Mouse (Mus musculus) limb, embryonic 13.5 days (tissue): ENCODE measurements around the gene Arap2. TPM values are rescaled to one million over a fixed set of nuclear protein-coding genes. Genes with fewer than 3 reads are reported as not detected.
A peak's percentile ranks its signal among the peaks of the same experiment; 100 is the strongest.

Experiments
- ATAC-seq: fragments of 200-750 bp; cut with Nextera tagmentation; 2 replicates; pipeline ENCODE4 v1.8.0; 2017; ENCODE audit warnings: low read depth, moderate number of reproducible peaks, moderate TSS enrichment; ENCODE audit not compliant: low FRiP score
- H3K27ac ChIP-seq: fragments of 300-500 bp; sonication (generic); 2 replicates; pipeline ENCODE4 v1.5.1; 2015; ENCODE audit warnings: inconsistent platforms, mild to moderate bottlenecking, moderate library complexity
- H3K27me3 ChIP-seq: fragments of 300-500 bp; sonication (generic); 2 replicates; pipeline ENCODE4 v1.6.1; 2015; ENCODE audit warnings: mild to moderate bottlenecking, inconsistent platforms
- H3K36me3 ChIP-seq: fragments of 300-500 bp; sonication (generic); 2 replicates; pipeline ENCODE4 v1.6.1; 2015; ENCODE audit warnings: inconsistent platforms, mild to moderate bottlenecking, moderate library complexity
- H3K4me1 ChIP-seq: fragments of 300-500 bp; sonication (generic); 2 replicates; pipeline ENCODE4 v1.6.1; 2015; ENCODE audit warnings: inconsistent platforms
- H3K4me2 ChIP-seq: fragments of 300-500 bp; sonication (generic); replicated peaks from 2 replicates; pipeline ENCODE4 v1.6.1; 2015; ENCODE audit warnings: inconsistent platforms, mild to moderate bottlenecking, moderate library complexity
- H3K4me3 ChIP-seq: fragments of 300-500 bp; sonication (generic); 2 replicates; pipeline ENCODE4 v1.5.1; 2015; ENCODE audit warnings: moderate library complexity, mild to moderate bottlenecking, inconsistent platforms
- H3K9ac ChIP-seq: fragments of 300-500 bp; sonication (generic); 2 replicates; pipeline ENCODE4 v1.6.1; 2015; ENCODE audit warnings: mild to moderate bottlenecking, inconsistent platforms
- H3K9me3 ChIP-seq: fragments of 300-500 bp; sonication (generic); 2 replicates; pipeline ENCODE4 v1.6.1; 2016; ENCODE audit warnings: inconsistent platforms
- WGBS: fragments of 180-500 bp; shearing (Covaris S2); methylation state at CpG from one replicate; pipeline ENCODE4 v1.1.7; 2015; 5-methylcytosine and 5-hydroxymethylcytosine counted together
- polyA plus RNA-seq: library from polyadenylated mRNA; unstranded; fragments of >200 nt; fragmentation: Nextera tagmentation; extraction: Ambion mirVana; gene quantifications from 2 replicates; pipeline ENCODE4 v1.2.1, GENCODE M21; 2015

The Arap2 gene
- 2.2 and 4.0 TPM in 2 replicates for polyA plus RNA-seq

DNA sequence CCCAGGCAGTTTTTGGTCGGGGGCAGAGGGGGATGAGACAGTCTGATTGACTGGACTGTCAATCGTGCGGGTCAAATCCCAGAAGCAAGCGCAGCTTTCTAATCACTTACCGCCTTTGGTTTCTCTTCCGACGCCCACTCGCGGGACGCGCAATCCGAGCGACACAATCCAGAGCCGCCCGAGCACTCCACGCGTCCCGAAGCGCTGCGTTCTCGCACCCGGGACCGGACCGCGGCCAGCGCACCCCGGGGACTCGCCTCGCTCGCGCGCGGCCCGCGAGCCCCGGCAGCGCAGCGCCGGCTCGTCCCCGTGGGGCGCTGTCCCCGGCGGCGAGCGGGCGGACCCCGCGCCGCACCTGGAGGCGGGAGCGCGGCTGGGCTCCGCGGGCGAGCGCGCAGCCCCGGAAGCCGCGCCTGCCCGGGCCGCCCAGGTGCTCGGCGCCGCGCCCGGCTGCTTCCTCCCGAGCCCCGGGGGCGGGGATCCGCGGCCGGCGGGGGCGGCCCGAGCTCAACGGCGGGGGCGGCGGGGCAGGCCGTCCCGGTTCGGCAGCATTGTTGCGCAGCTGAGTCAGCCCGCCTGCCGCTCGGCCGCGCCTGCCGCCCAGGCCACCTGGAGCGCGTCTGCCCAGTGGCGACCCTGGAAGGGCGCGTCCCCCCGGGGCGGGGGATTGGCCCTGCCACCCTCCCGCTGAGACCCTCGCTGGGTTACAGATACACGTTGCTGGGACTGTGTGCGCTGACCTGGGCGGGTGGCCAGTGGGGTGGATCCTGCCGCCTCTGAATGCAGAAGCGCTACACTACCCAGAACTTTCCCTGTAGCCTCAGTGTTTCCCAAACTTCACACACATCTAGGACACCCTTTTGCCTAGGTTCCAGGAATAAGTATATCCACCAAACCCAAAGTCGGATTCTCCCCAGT, at the start of gene Arap2:
Arap2 (minus strand) TSS at position 376 of the 918 bp plus-strand sequence.
- Histone ChIP-seq H3K4me1 (no peaks in the 10 kb centered on the region), H3K4me2 (peak within 1 kb of the TSS; percentile 86)
- under 1% methylated on average over 64 of the region's 106 CpGs for WGBS

DNA sequence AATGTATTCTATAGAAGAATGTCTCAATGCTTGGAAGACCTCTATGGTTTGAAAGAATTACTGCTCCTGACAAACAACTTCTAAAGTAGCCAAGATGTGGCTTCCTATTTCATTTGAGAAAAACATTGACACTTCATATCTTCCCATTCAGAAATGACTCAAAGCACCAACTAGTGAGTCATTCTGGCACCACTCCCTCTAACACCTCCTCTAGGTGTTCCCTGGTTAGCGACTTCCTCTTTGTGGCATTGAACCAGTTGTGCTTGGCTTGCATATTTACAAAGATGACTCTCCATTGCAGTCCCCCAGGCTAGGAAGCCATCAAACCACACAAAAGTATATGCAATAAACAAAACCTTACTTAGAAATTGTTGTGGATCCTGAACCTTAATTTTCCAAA, 49.8 kb upstream of the Arap2 start:
- WGBS: 78% methylated on average over 1 of the region's 1 CpGs
- H3K4me1 ChIP-seq: no peaks in the 10 kb centered on the region
- no peak overlapping the region for H3K9ac ChIP-seq
- H3K27me3 ChIP-seq: no peaks in the 10 kb centered on the region
- H3K4me2 ChIP-seq: no peak overlapping the region
- H3K27ac ChIP-seq: no peak overlapping the region
- H3K4me3 ChIP-seq: no peak overlapping the region
- no peaks in the 10 kb centered on the region for H3K36me3 ChIP-seq
- H3K9me3 ChIP-seq: no peaks in the 10 kb centered on the region
- ATAC-seq: no peak

More for the DNA sequence above, at the start of gene Arap2:
- Histone ChIP-seq H3K4me3 (peak within 1 kb of the TSS; percentile 63), H3K9me3 (no peaks in the 10 kb centered on the region), H3K27ac (no peak within 1 kb of the TSS), H3K36me3 (no peaks in the 10 kb centered on the region), H3K9ac (peak within 1 kb of the TSS; percentile 71), H3K27me3 (peaks cover 19% of the 10 kb centered on the region)
- ATAC-seq: peak; percentile 79

DNA sequence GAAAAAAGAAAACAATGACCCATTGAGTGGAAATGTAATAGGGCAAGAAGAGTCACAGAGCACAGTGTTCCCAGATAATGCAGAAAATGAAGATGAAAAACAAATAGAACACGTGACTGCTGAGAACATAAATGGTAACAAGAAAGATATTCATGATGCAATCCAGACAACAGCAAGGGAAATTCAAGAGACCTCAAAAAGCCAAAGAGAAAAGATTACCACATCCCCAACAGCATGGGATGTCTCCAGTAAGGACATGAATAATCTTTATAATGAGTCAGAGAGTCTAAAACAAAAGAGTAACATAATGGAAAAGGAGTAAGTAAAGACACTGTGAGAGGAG, 48.1 kb upstream of the Arap2 start:
- whole genome bisulfite sequencing: 69% methylated on average over 1 of the region's 1 CpGs
- Histone ChIP-seq H3K4me2 (no peak overlapping the region), H3K36me3 (no peaks in the 10 kb centered on the region), H3K27ac (no peak overlapping the region), H3K9ac (no peak overlapping the region), H3K9me3 (no peaks in the 10 kb centered on the region), H3K4me1 (no peaks in the 10 kb centered on the region), H3K27me3 (no peaks in the 10 kb centered on the region), H3K4me3 (no peak overlapping the region)
- no peak for ATAC-seq

DNA sequence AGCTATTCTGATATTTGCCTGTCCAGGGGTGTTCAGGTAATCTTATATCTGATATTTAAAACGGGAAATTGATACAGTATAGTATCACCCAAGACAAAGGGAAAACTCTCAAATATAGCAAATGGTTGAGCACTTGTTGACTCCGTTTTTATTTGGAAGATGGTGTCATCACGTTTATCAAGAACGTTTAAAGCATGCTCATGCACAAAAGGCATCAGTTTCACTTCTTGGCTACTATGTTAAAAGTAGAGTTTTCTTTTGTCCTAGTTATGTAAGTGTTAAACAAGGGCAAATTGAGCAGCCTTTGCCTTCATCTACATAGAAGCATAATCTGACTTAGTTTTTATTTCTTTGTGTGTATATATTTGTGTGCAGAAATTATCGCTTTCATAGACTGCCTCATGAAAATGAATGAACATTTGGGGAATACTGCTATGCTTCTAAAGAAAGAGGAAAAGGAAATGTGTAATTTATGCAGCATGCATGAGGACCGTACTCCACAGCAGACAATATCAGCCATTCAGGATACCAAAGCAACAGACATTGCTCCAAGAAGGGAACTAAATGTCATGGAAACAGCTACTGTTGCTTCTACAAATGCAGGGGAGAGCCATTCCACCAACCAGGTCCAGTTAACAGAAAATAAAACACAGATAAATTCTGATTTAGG, 47.6 kb upstream of the Arap2 start, which contains the start of gene Dthd1:
Dthd1 (plus strand) TSS at position 422 of the 670 bp plus-strand sequence.
- Histone ChIP-seq H3K4me1 (no peaks in the 10 kb centered on the region), H3K27me3 (no peaks in the 10 kb centered on the region), H3K4me2 (no peak within 1 kb of the TSS), H3K36me3 (no peaks in the 10 kb centered on the region), H3K9ac (no peak within 1 kb of the TSS), H3K27ac (no peak within 1 kb of the TSS), H3K9me3 (peaks cover 3% of the 10 kb centered on the region), H3K4me3 (no peak within 1 kb of the TSS)
- 87% methylated on average over 6 of the region's 6 CpGs for WGBS
- ATAC-seq: no peak

DNA sequence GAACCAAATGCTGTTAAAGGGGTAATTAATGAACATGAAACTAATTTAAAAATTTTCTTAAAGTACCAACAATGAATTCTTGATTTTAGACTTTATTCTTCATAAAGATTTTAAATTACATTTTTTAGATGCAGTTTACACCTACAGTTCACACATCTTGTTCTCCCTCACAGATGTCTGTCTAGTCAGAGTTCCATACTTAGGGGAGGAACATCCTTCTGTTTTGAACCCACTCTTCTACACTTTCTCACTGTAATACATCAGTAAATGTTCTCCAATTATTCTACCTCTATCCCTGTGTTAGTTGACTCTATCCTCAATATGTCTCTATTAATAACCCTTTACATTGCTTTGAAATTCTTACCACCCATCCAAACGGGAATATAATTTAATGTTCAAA, 26.8 kb upstream of the Arap2 start:
- Histone ChIP-seq H3K9ac (no peak overlapping the region), H3K4me2 (no peak overlapping the region), H3K4me3 (no peak overlapping the region), H3K9me3 (no peaks in the 10 kb centered on the region), H3K27ac (no peak overlapping the region), H3K4me1 (no peaks in the 10 kb centered on the region), H3K36me3 (no peaks in the 10 kb centered on the region), H3K27me3 (no peaks in the 10 kb centered on the region)
- 79% methylated on average over 1 of the region's 1 CpGs for WGBS
- no peak for ATAC-seq

DNA sequence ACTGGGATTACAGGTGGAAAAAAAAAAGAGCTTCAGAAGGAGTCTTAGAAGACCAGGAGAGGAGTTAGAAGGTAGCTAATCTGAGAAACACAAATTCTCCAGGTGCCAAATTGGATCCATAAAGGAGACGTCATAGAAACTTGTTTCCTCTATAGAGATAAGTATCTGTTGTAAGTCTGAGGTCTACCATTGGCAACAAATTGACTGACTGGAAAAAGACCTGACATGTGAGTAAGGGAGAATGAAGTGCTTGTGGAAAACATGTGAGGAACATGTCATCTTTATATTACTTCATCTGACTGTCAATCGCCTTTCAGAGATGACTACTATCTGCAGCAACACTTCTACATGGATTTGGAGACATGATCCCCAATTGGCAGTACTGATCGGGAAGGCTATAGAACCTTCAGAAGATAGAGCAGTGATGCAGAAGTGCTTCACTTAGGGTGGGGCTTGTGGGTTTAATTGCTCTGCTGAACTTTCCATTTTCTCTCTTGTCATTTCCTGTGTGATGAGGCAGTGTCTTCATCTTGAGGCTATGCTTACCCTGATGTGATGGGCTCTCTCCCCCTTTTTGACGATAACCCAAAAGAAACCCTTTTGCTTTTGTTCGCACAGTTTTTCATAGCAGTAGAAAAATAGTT, 25.1 kb upstream of the Arap2 start:
- no peaks in the 10 kb centered on the region for H3K36me3 ChIP-seq
- H3K4me1 ChIP-seq: no peaks in the 10 kb centered on the region
- no peak overlapping the region for H3K4me2 ChIP-seq
- H3K4me3 ChIP-seq: no peak overlapping the region
- no peaks in the 10 kb centered on the region for H3K27me3 ChIP-seq
- no peak overlapping the region for H3K9ac ChIP-seq
- 92% methylated on average over 5 of the region's 5 CpGs for WGBS
- no peak for ATAC-seq
- no peaks in the 10 kb centered on the region for H3K9me3 ChIP-seq
- no peak overlapping the region for H3K27ac ChIP-seq

DNA sequence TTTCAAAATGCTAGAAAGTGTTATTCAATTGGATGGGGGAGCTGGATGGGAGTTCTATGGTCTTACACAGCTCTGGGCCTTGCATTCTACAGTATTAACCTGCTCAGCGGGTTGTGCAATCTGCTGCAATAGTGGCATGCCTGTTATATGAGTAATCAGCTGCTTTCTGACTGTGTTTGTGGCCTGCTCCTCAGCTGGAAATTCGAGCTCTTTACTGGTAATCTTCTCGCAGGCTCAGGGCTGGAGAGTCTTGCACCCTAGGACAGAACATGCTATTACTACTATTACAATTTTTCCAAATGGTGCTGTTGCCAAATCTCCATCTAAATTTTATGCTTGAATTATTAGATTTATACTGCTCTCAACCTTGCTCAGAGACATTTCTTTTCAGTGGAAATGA, 20.9 kb upstream of the Arap2 start:
- Histone ChIP-seq H3K9me3 (no peaks in the 10 kb centered on the region), H3K27ac (no peak overlapping the region), H3K36me3 (no peaks in the 10 kb centered on the region), H3K4me1 (no peaks in the 10 kb centered on the region), H3K9ac (no peak overlapping the region), H3K27me3 (no peaks in the 10 kb centered on the region), H3K4me2 (no peak overlapping the region), H3K4me3 (no peak overlapping the region)
- no peak for ATAC-seq
- WGBS: 73% methylated on average over 3 of the region's 3 CpGs

DNA sequence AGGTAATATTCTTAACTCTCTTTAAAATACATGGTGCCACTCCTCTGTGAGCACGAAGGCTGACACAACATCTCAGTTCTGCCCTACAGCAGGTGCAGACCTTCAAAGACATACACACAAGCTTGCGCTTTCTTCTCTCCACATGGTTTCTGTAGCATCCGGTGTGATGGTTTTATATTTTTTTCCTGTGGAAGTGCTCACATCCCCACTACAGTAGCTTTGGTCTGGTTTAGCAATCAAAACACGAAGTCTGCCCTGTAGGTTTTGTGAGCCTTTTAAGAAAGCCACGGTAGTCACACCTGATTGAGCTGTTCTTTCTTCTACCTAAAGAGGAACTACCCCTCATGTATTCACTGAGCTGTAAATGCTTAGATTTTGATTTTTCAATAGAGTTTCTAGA, 12.7 kb upstream of the Arap2 start:
- ATAC-seq: no peak
- 72% methylated on average over 5 of the region's 5 CpGs for WGBS
- no peaks in the 10 kb centered on the region for H3K9me3 ChIP-seq
- H3K4me1 ChIP-seq: no peaks in the 10 kb centered on the region
- no peak overlapping the region for H3K9ac ChIP-seq
- no peak overlapping the region for H3K4me3 ChIP-seq
- H3K27me3 ChIP-seq: no peaks in the 10 kb centered on the region
- no peak overlapping the region for H3K4me2 ChIP-seq
- no peak overlapping the region for H3K27ac ChIP-seq
- H3K36me3 ChIP-seq: no peaks in the 10 kb centered on the region

DNA sequence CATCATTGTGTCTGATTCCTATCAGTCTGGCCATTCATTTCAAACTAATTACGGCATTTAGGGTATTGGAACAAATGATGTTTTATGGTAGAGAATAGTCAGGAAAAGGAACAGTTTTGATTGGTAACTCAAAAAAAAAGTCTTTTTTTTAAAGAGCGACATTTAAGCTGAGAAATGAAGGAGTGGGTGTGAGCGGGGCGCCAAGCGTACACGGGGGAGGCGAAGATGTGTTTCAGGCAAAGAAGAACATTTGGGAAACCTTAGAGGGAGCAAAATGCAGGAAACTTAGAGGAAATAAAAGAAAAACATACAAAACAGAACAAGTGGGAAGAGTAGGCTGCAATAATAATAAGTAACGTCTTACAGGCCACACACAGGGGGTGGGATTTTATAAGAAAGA, 11.8 kb upstream of the Arap2 start:
- Histone ChIP-seq H3K4me1 (no peaks in the 10 kb centered on the region), H3K27ac (no peak overlapping the region), H3K4me3 (no peak overlapping the region), H3K27me3 (no peaks in the 10 kb centered on the region), H3K36me3 (no peaks in the 10 kb centered on the region), H3K4me2 (no peak overlapping the region), H3K9ac (no peak overlapping the region), H3K9me3 (no peaks in the 10 kb centered on the region)
- no peak for ATAC-seq
- 85% methylated on average over 8 of the region's 8 CpGs for WGBS

DNA sequence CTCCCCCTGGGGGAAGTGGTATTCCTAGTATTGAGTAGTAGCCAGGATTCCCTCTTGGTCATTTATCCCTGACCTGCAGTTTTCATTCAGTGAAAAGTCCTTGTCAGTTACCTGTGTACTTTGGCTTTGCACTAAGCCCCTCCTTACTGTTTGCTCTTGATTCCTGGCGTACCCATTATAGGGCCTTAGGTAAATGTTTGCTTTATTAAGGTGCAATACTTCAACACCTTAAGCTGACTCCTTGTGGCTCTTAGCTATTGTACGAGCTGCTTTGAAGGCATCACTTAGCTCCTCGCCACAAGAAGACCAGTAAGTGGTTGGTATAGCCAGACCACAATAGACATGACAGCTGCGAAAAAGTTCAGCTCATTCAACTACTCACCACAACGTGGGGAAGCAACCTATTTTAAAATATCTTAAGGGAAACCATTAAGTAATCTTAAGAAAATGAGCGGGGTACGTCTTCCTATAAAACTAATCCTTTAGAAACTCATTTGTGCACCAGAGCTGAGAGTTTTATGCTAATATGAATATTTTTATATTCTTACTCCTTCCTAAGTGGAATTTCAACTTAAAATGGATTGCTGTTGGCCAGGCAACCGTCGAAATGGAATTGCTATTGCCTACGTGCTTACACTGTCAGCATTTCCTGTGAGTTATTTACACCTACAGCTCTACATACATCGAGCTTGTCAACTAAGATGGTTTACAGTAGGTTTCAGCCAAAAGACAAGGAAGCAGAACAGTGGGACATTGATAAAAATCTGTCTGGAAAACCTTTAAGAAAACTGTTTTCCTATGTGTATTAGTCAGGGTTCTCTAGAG, 6.0 kb upstream of the Arap2 start:
- no peak overlapping the region for H3K27ac ChIP-seq
- H3K4me2 ChIP-seq: no peak overlapping the region
- no peaks in the 10 kb centered on the region for H3K9me3 ChIP-seq
- H3K36me3 ChIP-seq: no peaks in the 10 kb centered on the region
- H3K27me3 ChIP-seq: peaks cover 10% of the 10 kb centered on the region
- ATAC-seq: no peak
- no peak overlapping the region for H3K9ac ChIP-seq
- no peak overlapping the region for H3K4me3 ChIP-seq
- H3K4me1 ChIP-seq: no peaks in the 10 kb centered on the region
- WGBS: 82% methylated on average over 11 of the region's 11 CpGs

DNA sequence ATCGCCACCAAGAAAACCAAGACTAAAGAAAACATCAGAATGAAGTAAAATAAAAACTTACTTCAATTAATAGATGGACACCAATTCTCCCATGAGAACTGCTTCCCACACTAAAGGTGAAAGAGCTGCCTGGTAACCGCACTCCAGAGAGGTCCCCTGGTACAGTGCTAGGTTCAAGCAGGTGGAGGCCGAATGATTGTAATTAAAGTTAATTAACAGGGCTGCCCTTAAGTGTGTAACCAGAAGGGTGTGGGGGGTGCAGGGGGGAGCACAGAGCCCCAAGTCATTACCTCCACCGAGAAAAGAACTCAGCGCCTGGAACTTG, 538 bp downstream of the Arap2 start:
- peak; percentile 15; the same call in 1 of the 2 replicates for ATAC-seq
- H3K36me3 ChIP-seq: no peaks in the 10 kb centered on the region
- peak overlapping the region; percentile 71 for H3K9ac ChIP-seq
- H3K4me1 ChIP-seq: no peaks in the 10 kb centered on the region
- H3K27me3 ChIP-seq: peaks cover 19% of the 10 kb centered on the region
- no peaks in the 10 kb centered on the region for H3K9me3 ChIP-seq
- H3K4me2 ChIP-seq: peak overlapping the region; percentile 86
- no peak overlapping the region for H3K27ac ChIP-seq
- H3K4me3 ChIP-seq: peak overlapping the region; percentile 63
- WGBS: 11% methylated on average over 5 of the region's 5 CpGs

DNA sequence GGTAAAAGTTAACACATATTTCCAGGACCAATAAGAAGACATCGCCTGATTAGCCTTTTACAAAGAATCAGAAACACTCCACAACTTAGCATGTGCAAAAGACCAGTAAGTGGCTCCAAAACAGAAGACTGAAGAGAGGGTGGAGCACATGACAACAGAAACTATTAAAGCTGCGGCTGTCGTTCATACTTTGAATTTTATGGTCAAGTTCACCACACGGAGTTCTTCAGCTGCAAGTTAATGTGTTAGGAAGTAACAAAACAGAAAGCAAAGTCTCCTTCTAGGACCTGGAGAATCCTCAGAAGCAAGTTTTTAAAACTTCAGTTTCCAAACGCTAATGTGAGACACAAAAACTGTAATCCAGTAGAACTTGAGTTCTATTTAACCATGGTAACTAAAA, 1.8 kb downstream of the Arap2 start:
- Histone ChIP-seq H3K36me3 (no peaks in the 10 kb centered on the region), H3K27ac (no peak overlapping the region), H3K4me3 (no peak overlapping the region), H3K27me3 (peaks cover 19% of the 10 kb centered on the region), H3K4me2 (no peak overlapping the region), H3K4me1 (no peaks in the 10 kb centered on the region), H3K9me3 (no peaks in the 10 kb centered on the region), H3K9ac (no peak overlapping the region)
- ATAC-seq: no peak
- WGBS: 49% methylated on average over 5 of the region's 5 CpGs
